11 mouse cellular contexts compared by ENCODE assay signal in genomic region chr4:129788693-129789092, GRCm38 (mm10). TPM values are rescaled to one million over a fixed set of nuclear protein-coding genes. Genes with fewer than 3 reads are reported as not detected.
A peak's percentile ranks its signal among the peaks of the same experiment; 100 is the strongest.
DNase-seq lines count a peak whose midpoint lies in the region; ATAC-seq and TF ChIP-seq lines count a peak whose summit lies in the region.
"Had no signal": no experiment of that assay in that cellular context is flagged by ENCODE, and none has a peak within 500 bp of the region (broad histone marks: within the 10 kb centered on the region; RNA-seq: fewer than 3 reads in every experiment).

No protein-coding gene starts in this region.

- WGBS in kidney, embryonic 15.5 days, result 13% methylated on average over 8 of the region's 8 CpGs
- 19% methylated on average over 8 of the region's 8 CpGs for WGBS in kidney, embryonic 16.5 days
- WGBS in liver, embryonic 16.5 days (ENCODE audit: insufficient replicate concordance), result 42% methylated on average over 8 of the region's 8 CpGs
- 70% methylated on average over 8 of the region's 8 CpGs for WGBS in hindbrain, embryonic 16.5 days

- no peak overlapping the region for H3K4me3 ChIP-seq in kidney, embryonic 15.5 days (replicated peaks)
- no peak overlapping the region for H3K4me3 ChIP-seq in kidney, embryonic 16.5 days (ENCODE audit: low read length)
- no peak overlapping the region for H3K4me3 ChIP-seq in testis, adult 2 months (ENCODE audit: control insufficient read depth, low read depth, low read length)
- H3K4me3 ChIP-seq in liver, embryonic 16.5 days (ENCODE audit: low read depth, low read length), result no peak overlapping the region
- no peak overlapping the region for H3K4me3 ChIP-seq in hindbrain, embryonic 16.5 days (ENCODE audit: low read length)
- H3K4me3 ChIP-seq: erythroblast, embryonic 14.5 days; lung, embryonic 15.5 days had no signal

- H3K9me3 ChIP-seq in kidney, embryonic 15.5 days (replicated peaks), result no peaks in the 10 kb centered on the region
- H3K9me3 ChIP-seq in kidney, embryonic 16.5 days (ENCODE audit: low read length), result no peaks in the 10 kb centered on the region
- H3K9me3 ChIP-seq in liver, embryonic 16.5 days (replicated peaks; ENCODE audit: control insufficient read depth, low read length), result no peaks in the 10 kb centered on the region
- no peaks in the 10 kb centered on the region for H3K9me3 ChIP-seq in hindbrain, embryonic 16.5 days (ENCODE audit: control insufficient read depth, low read length)
- H3K9me3 ChIP-seq: lung, embryonic 15.5 days had no signal

- no peak for TF ChIP-seq POLR2A in testis, adult 2 months (IDR thresholded peaks at IDR 0.05; ENCODE audit: control insufficient read depth, low read depth, low read length)

- DNase-seq in testis, postnatal 14 days (ENCODE audit: low spot score), result no peak
- DNase-seq in right cerebral cortex, adult 18-20 months, result no peak
- no peak for DNase-seq in cerebellum, postnatal 14 days
- DNase-seq: cerebellum, postnatal 36 days had no signal

- no peak for TF ChIP-seq CTCF in testis, adult 2 months (IDR thresholded peaks at IDR 0.05; ENCODE audit: control insufficient read depth, insufficient read depth, insufficient replicate concordance, low read depth, low read length)

- ATAC-seq in kidney, embryonic 15.5 days (replicated peaks; ENCODE audit: low FRiP score), result no peak
- ATAC-seq in kidney, embryonic 16.5 days (ENCODE audit: low FRiP score, low TSS enrichment), result no peak
- no peak for ATAC-seq in liver, embryonic 16.5 days (ENCODE audit: low read depth)
- no peak for ATAC-seq in hindbrain, embryonic 16.5 days

- H3K9ac ChIP-seq in kidney, embryonic 15.5 days, result no peak overlapping the region
- no peak overlapping the region for H3K9ac ChIP-seq in kidney, embryonic 16.5 days (replicated peaks; ENCODE audit: low read length)
- H3K9ac ChIP-seq in liver, embryonic 16.5 days (ENCODE audit: low read depth, low read length), result no peak overlapping the region
- H3K9ac ChIP-seq in hindbrain, embryonic 16.5 days (ENCODE audit: low read depth, low read length), result no peak overlapping the region
- H3K9ac ChIP-seq: lung, embryonic 15.5 days had no signal

- H3K36me3 ChIP-seq in kidney, embryonic 15.5 days, result no peaks in the 10 kb centered on the region
- H3K36me3 ChIP-seq in kidney, embryonic 16.5 days (ENCODE audit: insufficient read depth, low read length), result no peaks in the 10 kb centered on the region
- H3K36me3 ChIP-seq in testis, adult 2 months (ENCODE audit: control insufficient read depth, insufficient read depth, low read length), result no peaks in the 10 kb centered on the region
- H3K36me3 ChIP-seq in liver, embryonic 16.5 days (ENCODE audit: control insufficient read depth, insufficient read depth), result no peaks in the 10 kb centered on the region
- no peaks in the 10 kb centered on the region for H3K36me3 ChIP-seq in hindbrain, embryonic 16.5 days (ENCODE audit: control insufficient read depth, insufficient read depth, low read length)
- H3K36me3 ChIP-seq: lung, embryonic 15.5 days had no signal

- peak overlapping the region; percentile 37; the same call in 1 of the 2 replicates for H3K27ac ChIP-seq in kidney, embryonic 15.5 days
- no peak overlapping the region for H3K27ac ChIP-seq in kidney, embryonic 16.5 days (ENCODE audit: low read length)
- H3K27ac ChIP-seq in testis, adult 2 months (ENCODE audit: control insufficient read depth, insufficient read depth, low read depth, low read length), result peak overlapping the region; percentile 51
- H3K27ac ChIP-seq in liver, embryonic 16.5 days (ENCODE audit: low read length), result 0 out of 2 replicates have a peak overlapping the region, but pooled peaks have one; percentile 35
- no peak overlapping the region for H3K27ac ChIP-seq in hindbrain, embryonic 16.5 days (ENCODE audit: low read depth, low read length)
- H3K27ac ChIP-seq: lung, embryonic 15.5 days had no signal

- H3K27me3 ChIP-seq in kidney, embryonic 15.5 days, result no peaks in the 10 kb centered on the region
- no peaks in the 10 kb centered on the region for H3K27me3 ChIP-seq in kidney, embryonic 16.5 days (ENCODE audit: insufficient read depth, low read length)
- no peaks in the 10 kb centered on the region for H3K27me3 ChIP-seq in testis, adult 2 months (ENCODE audit: control insufficient read depth, insufficient read depth, low read length)
- H3K27me3 ChIP-seq in liver, embryonic 16.5 days (ENCODE audit: control insufficient read depth, insufficient read depth, low read depth, low read length), result no peaks in the 10 kb centered on the region
- no peaks in the 10 kb centered on the region for H3K27me3 ChIP-seq in hindbrain, embryonic 16.5 days (replicated peaks; ENCODE audit: control insufficient read depth, insufficient read depth, low read length)
- H3K27me3 ChIP-seq: lung, embryonic 15.5 days had no signal

- H3K4me1 ChIP-seq in kidney, embryonic 15.5 days, result peaks cover 19% of the 10 kb centered on the region
- H3K4me1 ChIP-seq in kidney, embryonic 16.5 days (ENCODE audit: insufficient read depth, low read length), result no peaks in the 10 kb centered on the region
- no peaks in the 10 kb centered on the region for H3K4me1 ChIP-seq in testis, adult 2 months (ENCODE audit: control insufficient read depth, insufficient read depth, low read length)
- peaks cover 13% of the 10 kb centered on the region for H3K4me1 ChIP-seq in liver, embryonic 16.5 days (ENCODE audit: control insufficient read depth, low read depth, low read length)
- peaks cover 6% of the 10 kb centered on the region for H3K4me1 ChIP-seq in hindbrain, embryonic 16.5 days (ENCODE audit: control insufficient read depth, insufficient read depth, low read depth, low read length)

- H3K4me2 ChIP-seq in kidney, embryonic 15.5 days, result no peak overlapping the region; the same call in 1 of the 2 replicates
- H3K4me2 ChIP-seq in kidney, embryonic 16.5 days (replicated peaks; ENCODE audit: low read depth, low read length), result no peak overlapping the region
- no peak overlapping the region for H3K4me2 ChIP-seq in liver, embryonic 16.5 days (ENCODE audit: low read depth, low read length)
- H3K4me2 ChIP-seq in hindbrain, embryonic 16.5 days (ENCODE audit: low read length), result no peak overlapping the region
- H3K4me2 ChIP-seq: lung, embryonic 15.5 days had no signal

RNA-seq across cellular contexts. Expression of gene Ptp4a2, which starts 22.3 kb away (rescaled TPM):
- 311 and 374 TPM in 2 replicates for polyA plus RNA-seq in kidney, embryonic 15.5 days (2015; fragmentation: Nextera tagmentation; extraction: Ambion mirVana)
- 272 and 298 TPM in 2 replicates for polyA plus RNA-seq in kidney, embryonic 16.5 days (2015; fragmentation: Nextera tagmentation; extraction: Ambion mirVana)
- polyA plus RNA-seq in testis, adult 2 months (2012; rRNA removed), result 39.9 and 48.8 TPM in 2 replicates
- polyA plus RNA-seq in liver, embryonic 16.5 days (2015; fragmentation: Nextera tagmentation; extraction: Ambion mirVana), result 143 and 159 TPM in 2 replicates
- polyA plus RNA-seq in hindbrain, embryonic 16.5 days (2015; fragmentation: Nextera tagmentation; extraction: Ambion mirVana), result 217 and 224 TPM in 2 replicates

RNA-seq across cellular contexts. Expression of gene Khdrbs1, which starts 46.6 kb away (rescaled TPM):
- polyA plus RNA-seq in kidney, embryonic 15.5 days (2015; fragmentation: Nextera tagmentation; extraction: Ambion mirVana), result 118 and 125 TPM in 2 replicates
- polyA plus RNA-seq in kidney, embryonic 16.5 days (2015; fragmentation: Nextera tagmentation; extraction: Ambion mirVana), result 92.1 and 105 TPM in 2 replicates
- polyA plus RNA-seq in testis, adult 2 months (2012; rRNA removed), result 17.1 and 19.2 TPM in 2 replicates
- 19.6 and 20.2 TPM in 2 replicates for polyA plus RNA-seq in liver, embryonic 16.5 days (2015; fragmentation: Nextera tagmentation; extraction: Ambion mirVana)
- polyA plus RNA-seq in hindbrain, embryonic 16.5 days (2015; fragmentation: Nextera tagmentation; extraction: Ambion mirVana), result 96.3 and 104 TPM in 2 replicates

Comparison
In these comparisons a context has a peak if more than half of its experiments do, and no peak if none do; other contexts are left out.
1. H3K27ac ChIP-seq: peak in kidney, embryonic 15.5 days (single experiment), testis, adult 2 months (single experiment) and liver, embryonic 16.5 days (single experiment); none in kidney, embryonic 16.5 days (single experiment) and hindbrain, embryonic 16.5 days (single experiment).